In the genomic region with DNA sequence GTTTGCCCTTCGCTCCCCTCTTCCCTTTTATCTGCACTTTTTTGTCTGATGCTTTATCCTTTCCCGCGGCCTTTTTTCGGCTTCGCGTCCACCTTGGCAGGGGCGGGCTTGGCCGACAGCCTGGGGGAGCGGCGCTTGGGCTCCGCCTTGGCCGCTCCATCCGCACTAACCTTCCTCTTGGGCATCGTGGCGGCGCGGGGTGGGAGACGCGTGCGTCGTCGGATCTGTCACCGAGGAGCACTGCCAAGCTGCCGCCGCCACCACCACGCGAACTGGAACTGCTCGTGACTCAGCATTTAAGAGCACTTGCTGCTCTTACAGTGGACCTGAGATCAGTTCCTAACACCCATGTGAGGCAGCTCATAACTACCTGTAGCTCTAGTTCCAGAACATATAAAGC, we compare ENCODE assay signal across 8 mouse cellular contexts. TPM values are rescaled to one million over a fixed set of nuclear protein-coding genes. Genes with fewer than 3 reads are reported as not detected.
DNase-seq lines count a peak whose midpoint lies in the region; ATAC-seq and TF ChIP-seq lines count a peak whose summit lies in the region.
"Not testable (repeated sequence)": the region's sequence is repeated elsewhere in the genome, so short reads cannot be mapped to it uniquely, and the experiment has no call there.

No protein-coding gene starts in this region.

- H3K36me3 ChIP-seq in forebrain, embryonic 10.5 days (replicated peaks); heart, embryonic 13.5 days; kidney, adult 2 months (ENCODE audit: control insufficient read depth, insufficient read depth, low read length); limb, embryonic 14.5 days (ENCODE audit: control insufficient read depth, insufficient read depth, low read length): not testable (repeated sequence)

- H3K4me3 ChIP-seq in forebrain, embryonic 10.5 days, result peak overlapping the region; percentile 47
- H3K4me3 ChIP-seq in heart, embryonic 13.5 days, result peak overlapping the region; percentile 50
- peak overlapping the region; percentile 40 for H3K4me3 ChIP-seq in kidney, adult 2 months (ENCODE audit: insufficient read depth, low read depth, low read length)
- peak overlapping the region; percentile 32 for H3K4me3 ChIP-seq in limb, embryonic 14.5 days (replicated peaks; ENCODE audit: low read length)

- peak overlapping the region; percentile 73 for H3K9ac ChIP-seq in heart, embryonic 13.5 days
- H3K9ac ChIP-seq in limb, embryonic 14.5 days (ENCODE audit: low read depth, low read length, severe bottlenecking), result peak overlapping the region; percentile 36; the same call in 1 of the 2 replicates

- H3K4me1 ChIP-seq in forebrain, embryonic 10.5 days; kidney, adult 2 months (ENCODE audit: control insufficient read depth, insufficient read depth, low read length); limb, embryonic 14.5 days (ENCODE audit: control insufficient read depth, insufficient read depth, low read length): not testable (repeated sequence)
- peaks cover 46% of the 10 kb centered on the region for H3K4me1 ChIP-seq in heart, embryonic 13.5 days

- H3K27me3 ChIP-seq in forebrain, embryonic 10.5 days (ENCODE audit: poor library complexity, severe bottlenecking), result peaks cover 27% of the 10 kb centered on the region
- not testable (repeated sequence) for H3K27me3 ChIP-seq in heart, embryonic 13.5 days (replicated peaks); kidney, adult 2 months (replicated peaks; ENCODE audit: control insufficient read depth, insufficient read depth, low read length); limb, embryonic 14.5 days (ENCODE audit: control insufficient read depth, insufficient read depth, low read length)

- not testable (repeated sequence) for TF ChIP-seq CTCF in kidney, adult 2 months (conservative IDR thresholded peaks at IDR 0.05; ENCODE audit: insufficient read depth, insufficient read length, low read depth, low read length)

- WGBS in forebrain, embryonic 10.5 days, result 4% methylated on average over 28 of the region's 28 CpGs
- WGBS in heart, embryonic 13.5 days, result 2% methylated on average over 28 of the region's 28 CpGs
- 4% methylated on average over 28 of the region's 28 CpGs for WGBS in kidney, adult 2 months
- WGBS in limb, embryonic 14.5 days, result 1% methylated on average over 28 of the region's 28 CpGs

- not testable (repeated sequence) for TF ChIP-seq POLR2A in kidney, adult 2 months (IDR thresholded peaks at IDR 0.05; ENCODE audit: low read depth, low read length); limb, embryonic 14.5 days (IDR thresholded peaks at IDR 0.05; ENCODE audit: borderline replicate concordance, extremely low read depth, insufficient read depth, insufficient read length)

- not testable (repeated sequence) for H3K27ac ChIP-seq in forebrain, embryonic 10.5 days; heart, embryonic 13.5 days (replicated peaks); kidney, adult 2 months (ENCODE audit: insufficient read depth, low read depth, low read length); limb, embryonic 14.5 days (replicated peaks; ENCODE audit: low read depth, low read length)

- peak overlapping the region; percentile 71 for H3K4me2 ChIP-seq in heart, embryonic 13.5 days
- H3K4me2 ChIP-seq in limb, embryonic 14.5 days (replicated peaks; ENCODE audit: low read depth, low read length, severe bottlenecking), result peak overlapping the region; percentile 53

- DNase-seq in B cell, adult 2 months, result peak; percentile 20 to 37
- DNase-seq in cerebellum, adult 11-12 months, result peak; percentile 9
- DNase-seq in forebrain, embryonic 10.5 days (ENCODE audit: extremely low spot score, low spot score), result peak; percentile 25
- peak; percentile 33 for DNase-seq in kidney, adult 2 months
- not testable (repeated sequence) for DNase-seq in limb, embryonic 14.5 days (ENCODE audit: low spot score)
- peak; percentile 39 for DNase-seq in retina, postnatal 1 day

- ATAC-seq in heart, embryonic 13.5 days (ENCODE audit: extremely low read depth, insufficient number of reproducible peaks, low FRiP score, low TSS enrichment), result 0 out of 2 replicates have a peak, but pooled peaks have one; percentile 32
- ATAC-seq in limb, embryonic 14.5 days (ENCODE audit: low FRiP score, low read depth), result not testable (repeated sequence)
- ATAC-seq in megakaryocyte progenitor cell, adult 5-6 weeks (replicated peaks; ENCODE audit: poor library complexity), result peak; percentile 90

- H3K9me3 ChIP-seq in forebrain, embryonic 10.5 days; heart, embryonic 13.5 days; limb, embryonic 14.5 days (ENCODE audit: control insufficient read depth, low read length): not testable (repeated sequence)

RNA-seq across cellular contexts. Expression of a gene that starts 20.9 kb away (rescaled TPM):
- polyA plus RNA-seq in forebrain, embryonic 10.5 days (2016; fragmentation: Nextera tagmentation; extraction: Ambion mirVana), result 0.33 and 0.83 TPM in 2 replicates
- polyA plus RNA-seq in heart, embryonic 13.5 days (2015; fragmentation: Nextera tagmentation; extraction: Ambion mirVana), result 2,381 and 2,697 TPM in 2 replicates
- 2.0 and 2.6 TPM in 2 replicates for polyA plus RNA-seq in kidney, adult 2 months (2012; rRNA removed)
- 221 and 305 TPM in 2 replicates for polyA plus RNA-seq in limb, embryonic 14.5 days (2012; rRNA removed)
- 151 and 218 TPM in 2 replicates for polyA plus RNA-seq in limb, embryonic 14.5 days (2014; fragmentation: Nextera tagmentation; extraction: Ambion mirVana)
- total RNA-seq in megakaryocyte progenitor cell, adult 5-6 weeks (2015), result 2.2 and 3.2 TPM in 2 replicates
- 1.8 and 4.9 TPM in 2 replicates for total RNA-seq in megakaryocyte progenitor cell, adult 5-6 weeks (2017)

RNA-seq across cellular contexts. Expression of a gene that starts 21.0 kb away (rescaled TPM):
- polyA plus RNA-seq in forebrain, embryonic 10.5 days (2016; fragmentation: Nextera tagmentation; extraction: Ambion mirVana), result 54.4 and 58.9 TPM in 2 replicates
- 31.7 TPM in 2 replicates for polyA plus RNA-seq in heart, embryonic 13.5 days (2015; fragmentation: Nextera tagmentation; extraction: Ambion mirVana)
- polyA plus RNA-seq in kidney, adult 2 months (2012; rRNA removed), result 5.2 and 6.1 TPM in 2 replicates
- 27.1 and 30.5 TPM in 2 replicates for polyA plus RNA-seq in limb, embryonic 14.5 days (2012; rRNA removed)
- 43.0 and 43.4 TPM in 2 replicates for polyA plus RNA-seq in limb, embryonic 14.5 days (2014; fragmentation: Nextera tagmentation; extraction: Ambion mirVana)
- total RNA-seq in megakaryocyte progenitor cell, adult 5-6 weeks (2015), result 72.1 and 80.0 TPM in 2 replicates
- total RNA-seq in megakaryocyte progenitor cell, adult 5-6 weeks (2017), result 48.6 and 58.0 TPM in 2 replicates

RNA-seq across cellular contexts. Expression of a gene that starts 36.4 kb away (rescaled TPM):
- 3.7 and 3.8 TPM in 2 replicates for polyA plus RNA-seq in forebrain, embryonic 10.5 days (2016; fragmentation: Nextera tagmentation; extraction: Ambion mirVana)
- polyA plus RNA-seq in heart, embryonic 13.5 days (2015; fragmentation: Nextera tagmentation; extraction: Ambion mirVana), result 5.0 and 5.1 TPM in 2 replicates
- 0.99 and 1.3 TPM in 2 replicates for polyA plus RNA-seq in kidney, adult 2 months (2012; rRNA removed)
- 2.9 TPM in 2 replicates for polyA plus RNA-seq in limb, embryonic 14.5 days (2012; rRNA removed)
- 1.2 and 1.4 TPM in 2 replicates for polyA plus RNA-seq in limb, embryonic 14.5 days (2014; fragmentation: Nextera tagmentation; extraction: Ambion mirVana)
- 2.0 and 2.2 TPM in 2 replicates for total RNA-seq in megakaryocyte progenitor cell, adult 5-6 weeks (2015)
- total RNA-seq in megakaryocyte progenitor cell, adult 5-6 weeks (2017), result 4.0 and 5.3 TPM in 2 replicates

Comparison
In these comparisons a context has a peak if more than half of its experiments do, and no peak if none do; other contexts are left out.
1. RNA of a gene that starts 20.9 kb away (polyA plus RNA-seq): 2,381 to 2,697 TPM in heart, embryonic 13.5 days and 151 to 305 TPM in limb, embryonic 14.5 days; 2.0 to 2.6 TPM in kidney, adult 2 months and 0.33 to 0.83 TPM in forebrain, embryonic 10.5 days; every median in the first group is over 10 times any median in the second.
2. Peak in every context shown above with its lines, with median percentiles within 50 percentile points of each other: H3K4me3 ChIP-seq.